Mouse (Mus musculus): ENCODE results near the gene Nav2. TPM values are rescaled to one million over a fixed set of nuclear protein-coding genes. Genes with fewer than 3 reads are reported as not detected.

Gene Nav2
- polyA plus RNA-seq, 1 experiment = 32.5 TPM

GRCm38 (mm10) chr7:49637281-49637680 lies 728.8 kb downstream of the Nav2 start:
- no peak for TF ChIP-seq CTCF (IDR thresholded peaks at IDR 0.05; ENCODE audit: borderline replicate concordance, insufficient read depth, low read depth, low read length)
- TF ChIP-seq POLR2A (IDR thresholded peaks at IDR 0.05; ENCODE audit: borderline replicate concordance, insufficient read depth, low read length) = no peak
- no peak for DNase-seq
- Histone ChIP-seq H3K27me3 (ENCODE audit: control insufficient read depth, insufficient read depth, low read length) (peaks cover 9% of the 10 kb centered on the region; the same call in 1 of the 2 replicates), H3K27ac (ENCODE audit: insufficient read depth, low read length) (no peak overlapping the region), H3K4me3 (replicated peaks; ENCODE audit: insufficient read depth, low read depth, low read length) (no peak overlapping the region), H3K4me1 (ENCODE audit: control insufficient read depth, insufficient read depth, low read length) (no peaks in the 10 kb centered on the region)
- WGBS = 3% methylated on average over 9 of the region's 9 CpGs

GRCm38 (mm10) chr7:49637851-49638663 lies 729.5 kb downstream of the Nav2 start:
- Histone ChIP-seq H3K27ac (ENCODE audit: insufficient read depth, low read length) (no peak overlapping the region), H3K4me1 (ENCODE audit: control insufficient read depth, insufficient read depth, low read length) (no peaks in the 10 kb centered on the region), H3K27me3 (ENCODE audit: control insufficient read depth, insufficient read depth, low read length) (peaks cover 9% of the 10 kb centered on the region; the same call in 1 of the 2 replicates), H3K4me3 (replicated peaks; ENCODE audit: insufficient read depth, low read depth, low read length) (no peak overlapping the region)
- 2% methylated on average over 21 of the region's 21 CpGs for WGBS
- no peak for DNase-seq
- TF ChIP-seq POLR2A (IDR thresholded peaks at IDR 0.05; ENCODE audit: borderline replicate concordance, insufficient read depth, low read length) (no peak), CTCF (IDR thresholded peaks at IDR 0.05; ENCODE audit: borderline replicate concordance, insufficient read depth, low read depth, low read length) (no peak)

- no peak for TF ChIP-seq POLR2A (IDR thresholded peaks at IDR 0.05; ENCODE audit: borderline replicate concordance, insufficient read depth, low read length)
- no peak for TF ChIP-seq CTCF (IDR thresholded peaks at IDR 0.05; ENCODE audit: borderline replicate concordance, insufficient read depth, low read depth, low read length)
- Histone ChIP-seq H3K27me3 (ENCODE audit: control insufficient read depth, insufficient read depth, low read length) (peaks cover 9% of the 10 kb centered on the region; the same call in 1 of the 2 replicates), H3K4me3 (replicated peaks; ENCODE audit: insufficient read depth, low read depth, low read length) (no peak overlapping the region), H3K27ac (ENCODE audit: insufficient read depth, low read length) (no peak overlapping the region), H3K4me1 (ENCODE audit: control insufficient read depth, insufficient read depth, low read length) (no peaks in the 10 kb centered on the region)
- WGBS = 10% methylated on average over 35 of the region's 35 CpGs
- no peak for DNase-seq
Observed at GRCm38 (mm10) chr7:49638941-49639776, 730.6 kb downstream of the Nav2 start.

GRCm38 (mm10) chr7:49639864-49640708 lies 731.6 kb downstream of the Nav2 start:
- H3K4me3 ChIP-seq (replicated peaks; ENCODE audit: insufficient read depth, low read depth, low read length) = no peak overlapping the region
- TF ChIP-seq CTCF (IDR thresholded peaks at IDR 0.05; ENCODE audit: borderline replicate concordance, insufficient read depth, low read depth, low read length) = no peak
- no peak for TF ChIP-seq POLR2A (IDR thresholded peaks at IDR 0.05; ENCODE audit: borderline replicate concordance, insufficient read depth, low read length)
- DNase-seq = no peak
- WGBS = 13% methylated on average over 18 of the region's 18 CpGs
- H3K27me3 ChIP-seq (ENCODE audit: control insufficient read depth, insufficient read depth, low read length) = peaks cover 9% of the 10 kb centered on the region; the same call in 1 of the 2 replicates
- no peaks in the 10 kb centered on the region for H3K4me1 ChIP-seq (ENCODE audit: control insufficient read depth, insufficient read depth, low read length)
- no peak overlapping the region for H3K27ac ChIP-seq (ENCODE audit: insufficient read depth, low read length)

- H3K4me1 ChIP-seq (ENCODE audit: control insufficient read depth, insufficient read depth, low read length) = no peaks in the 10 kb centered on the region
- H3K27ac ChIP-seq (ENCODE audit: insufficient read depth, low read length) = no peak overlapping the region
- no peak for DNase-seq
- H3K27me3 ChIP-seq (ENCODE audit: control insufficient read depth, insufficient read depth, low read length) = peaks cover 7% of the 10 kb centered on the region; the same call in 1 of the 2 replicates
- no peak overlapping the region for H3K4me3 ChIP-seq (replicated peaks; ENCODE audit: insufficient read depth, low read depth, low read length)
- 40% methylated on average over 3 of the region's 3 CpGs for WGBS
- no peak for TF ChIP-seq CTCF (IDR thresholded peaks at IDR 0.05; ENCODE audit: borderline replicate concordance, insufficient read depth, low read depth, low read length)
- TF ChIP-seq POLR2A (IDR thresholded peaks at IDR 0.05; ENCODE audit: borderline replicate concordance, insufficient read depth, low read length) = no peak
Observed at GRCm38 (mm10) chr7:49640709-49641305, 732.3 kb downstream of the Nav2 start.

Other genes with a start within 250 kb of the Nav2 start
- 23.0 and 23.6 TPM in 2 replicates for gene Zdhhc13, start 119.7 kb upstream of the Nav2 start, polyA plus RNA-seq (2012; rRNA removed)
- not detected in 2 replicates for gene Csrp3, start 60.7 kb upstream of the Nav2 start, polyA plus RNA-seq (2012; rRNA removed)
- gene E2f8, start 27.1 kb upstream of the Nav2 start, polyA plus RNA-seq (2012; rRNA removed) = 0.10 and 0.14 TPM in 2 replicates

Data from cerebellum, adult 2 months (tissue).